Mouse (Mus musculus) brain, embryonic 14.5 days (tissue): Measurements from ENCODE around the gene Slc9a5.

Source experiments
- CTCF ChIP-seq: fragments of 200-500 bp; IDR thresholded peaks from 2 replicates; pipeline ENCODE4 v1.5.1; 2012; ENCODE audit warnings: inconsistent platforms, mild to moderate bottlenecking, moderate library complexity, borderline replicate concordance; ENCODE audit not compliant: insufficient read depth, insufficient read length; ENCODE audit errors: extremely low read depth
- POLR2A ChIP-seq: fragments of 200-500 bp; IDR thresholded peaks from 2 replicates; pipeline ENCODE4 v1.6.1; 2012; ENCODE audit warnings: mild to moderate bottlenecking, inconsistent platforms, borderline replicate concordance; ENCODE audit not compliant: poor library complexity, insufficient read depth, insufficient read length, severe bottlenecking; ENCODE audit errors: extremely low read depth

- TF ChIP-seq CTCF = no peak
- no peak for TF ChIP-seq POLR2A
These were observed 21.7 kb upstream of the Slc9a5 start for GRCm38 (mm10) chr8:105326968-105327367.
